Mouse (Mus musculus): ENCODE results near the gene Celf5. TPM values are rescaled to one million over a fixed set of nuclear protein-coding genes. Genes with fewer than 3 reads are reported as not detected.

Gene Celf5
- polyA plus RNA-seq, 1 experiment, result 0.05 TPM

DNA sequence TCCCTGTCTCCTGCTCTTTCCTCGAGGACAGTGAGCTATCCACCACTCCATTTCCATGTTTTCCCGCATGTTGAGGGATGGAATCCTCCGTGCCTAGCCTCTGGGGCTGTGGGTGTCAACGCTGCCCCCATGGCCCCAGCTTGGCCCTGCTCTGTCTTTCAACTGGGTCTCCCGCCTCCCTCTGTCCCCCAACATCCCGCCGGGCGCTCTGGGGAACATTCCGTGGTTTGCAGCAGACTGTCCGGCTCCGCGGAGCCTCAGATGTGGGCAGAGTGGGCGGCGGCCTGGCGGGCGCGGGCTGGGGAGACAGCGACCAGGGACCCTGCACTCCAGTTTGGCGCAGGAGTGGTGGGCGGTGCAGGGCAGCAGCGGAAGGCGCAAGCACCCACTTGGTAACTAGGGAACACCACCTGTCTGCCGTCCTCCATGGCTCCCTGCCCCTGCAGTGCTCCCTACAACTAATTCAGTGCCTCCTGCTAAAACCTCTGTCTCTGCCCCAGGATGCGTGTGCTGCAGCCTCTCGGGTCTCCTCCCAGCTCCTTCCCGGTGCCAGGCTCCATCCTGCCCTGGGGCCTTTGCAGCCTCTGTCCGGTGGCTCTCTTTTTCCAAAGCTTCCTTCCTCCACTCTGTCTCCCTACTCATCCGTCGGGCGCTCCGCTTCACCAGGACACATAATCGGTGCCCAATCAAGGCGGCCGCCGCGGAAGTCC is 30.1 kb downstream of the Celf5 start:
- TF ChIP-seq GATA1 (IDR thresholded peaks at IDR 0.05; ENCODE audit: low read length), result no peak

DNA sequence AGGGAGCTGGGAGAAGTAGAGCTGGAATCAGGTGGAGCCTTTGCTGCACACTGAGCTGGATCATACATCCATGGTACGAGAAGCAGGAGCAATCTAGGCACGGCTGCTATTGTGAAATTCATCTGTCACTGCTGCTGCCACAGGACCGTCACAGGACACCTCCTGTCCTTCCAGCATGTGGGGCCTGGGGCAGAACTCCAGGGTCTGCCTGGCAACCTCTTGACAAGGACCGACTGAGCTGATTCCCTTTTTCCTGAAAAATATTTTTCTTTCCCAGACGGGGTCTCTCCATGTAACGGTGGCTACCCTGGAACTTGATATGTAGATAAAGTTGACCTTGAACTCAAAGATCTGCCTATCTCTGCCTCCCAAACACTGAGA is 31.2 kb downstream of the Celf5 start:
- TF ChIP-seq GATA1 (IDR thresholded peaks at IDR 0.05; ENCODE audit: low read length), result no peak

DNA sequence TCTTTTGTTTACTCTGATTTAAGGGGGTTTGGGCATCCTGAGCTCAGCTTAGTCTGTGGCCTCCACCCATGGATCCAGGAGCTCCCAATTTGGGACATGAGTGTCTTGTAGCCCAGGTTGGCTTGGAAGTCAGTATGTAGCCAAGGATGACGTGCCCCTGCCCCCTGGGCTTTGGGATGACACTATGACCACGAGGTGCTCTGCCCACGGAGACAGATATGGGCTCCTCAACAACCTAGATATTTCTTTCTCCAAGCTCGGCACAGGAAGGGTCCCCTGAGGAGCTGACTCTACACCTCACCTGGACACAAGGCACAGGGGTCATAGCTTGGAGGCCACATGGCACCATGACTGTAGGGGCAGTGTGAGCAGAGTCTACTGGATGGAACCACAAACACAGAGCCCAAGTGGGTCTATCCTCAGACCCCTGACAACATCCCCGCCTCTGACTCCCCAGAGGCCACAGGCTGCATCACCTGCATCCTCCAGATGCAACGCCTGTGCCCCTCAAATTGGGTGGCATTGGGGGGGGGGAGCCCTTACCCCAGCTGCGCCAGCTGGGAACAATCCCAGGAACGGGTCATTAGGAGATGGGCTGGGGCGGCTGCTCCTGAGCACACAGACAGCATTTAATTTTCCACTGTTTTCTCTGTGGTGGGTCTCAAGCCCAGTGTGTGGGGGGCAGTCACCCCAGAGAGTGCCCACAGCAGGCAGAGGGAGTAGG is 31.7 kb downstream of the Celf5 start:
- no peak for TF ChIP-seq GATA1 (IDR thresholded peaks at IDR 0.05; ENCODE audit: low read length)

DNA sequence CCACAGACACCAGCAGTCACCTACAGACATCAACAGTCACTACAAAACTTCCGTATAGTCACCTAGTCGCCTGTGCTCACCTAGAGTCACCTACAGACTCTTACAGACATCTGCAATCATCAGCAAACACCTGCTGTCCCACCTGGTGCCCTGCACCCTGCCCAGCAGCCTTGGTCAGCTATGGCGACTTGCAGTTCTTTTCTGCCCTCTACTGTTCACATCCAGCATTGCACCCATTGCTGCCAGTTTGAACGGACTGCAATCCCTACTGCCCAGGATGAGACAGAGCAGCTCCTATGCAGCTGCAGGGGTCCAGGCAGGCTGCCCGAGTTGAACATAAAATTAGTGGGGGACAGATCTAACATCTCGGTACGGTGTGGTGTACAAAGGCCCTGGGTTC is 32.4 kb downstream of the Celf5 start:
- no peak for TF ChIP-seq GATA1 (IDR thresholded peaks at IDR 0.05; ENCODE audit: low read length)

DNA sequence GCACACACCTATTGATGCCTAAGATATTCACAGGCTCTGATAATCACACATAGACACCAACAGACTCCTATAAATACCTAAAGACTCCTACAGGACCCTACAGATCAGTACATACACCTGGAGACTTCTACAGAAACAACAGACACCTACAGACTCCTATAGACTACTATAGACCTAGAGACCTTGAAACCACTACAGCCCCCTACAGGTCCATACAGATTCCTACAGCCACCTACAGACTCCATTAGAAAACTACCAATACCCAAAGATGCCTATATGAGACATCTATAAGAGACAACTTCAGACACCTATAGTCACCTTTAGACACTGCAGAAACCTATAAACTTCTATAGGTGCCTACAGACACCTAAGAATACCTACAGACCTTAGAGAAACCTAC is 41.5 kb downstream of the Celf5 start:
- no peak for TF ChIP-seq GATA1 (IDR thresholded peaks at IDR 0.05; ENCODE audit: low read length)

DNA sequence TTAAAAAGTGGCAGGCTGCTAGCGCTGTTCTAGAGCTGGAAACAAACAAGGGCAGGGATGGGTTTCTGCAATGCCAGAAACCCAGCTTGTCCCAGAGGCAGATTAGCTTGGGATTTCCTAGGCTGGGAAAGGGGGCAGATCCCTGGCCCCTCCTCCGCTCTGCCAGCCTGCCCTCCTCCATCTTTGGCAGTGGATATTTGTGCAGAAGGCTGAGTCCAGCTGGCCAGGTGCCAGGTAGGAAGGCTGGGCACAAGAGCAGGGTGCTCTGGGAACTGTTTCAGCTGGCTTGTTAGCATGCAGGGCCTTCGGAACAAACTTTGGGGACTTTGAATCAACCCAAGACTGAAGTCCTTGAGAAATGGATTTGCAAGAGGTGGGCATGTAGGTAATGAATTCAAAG is 47.1 kb downstream of the Celf5 start:
- TF ChIP-seq GATA1 (IDR thresholded peaks at IDR 0.05; ENCODE audit: low read length), result no peak

DNA sequence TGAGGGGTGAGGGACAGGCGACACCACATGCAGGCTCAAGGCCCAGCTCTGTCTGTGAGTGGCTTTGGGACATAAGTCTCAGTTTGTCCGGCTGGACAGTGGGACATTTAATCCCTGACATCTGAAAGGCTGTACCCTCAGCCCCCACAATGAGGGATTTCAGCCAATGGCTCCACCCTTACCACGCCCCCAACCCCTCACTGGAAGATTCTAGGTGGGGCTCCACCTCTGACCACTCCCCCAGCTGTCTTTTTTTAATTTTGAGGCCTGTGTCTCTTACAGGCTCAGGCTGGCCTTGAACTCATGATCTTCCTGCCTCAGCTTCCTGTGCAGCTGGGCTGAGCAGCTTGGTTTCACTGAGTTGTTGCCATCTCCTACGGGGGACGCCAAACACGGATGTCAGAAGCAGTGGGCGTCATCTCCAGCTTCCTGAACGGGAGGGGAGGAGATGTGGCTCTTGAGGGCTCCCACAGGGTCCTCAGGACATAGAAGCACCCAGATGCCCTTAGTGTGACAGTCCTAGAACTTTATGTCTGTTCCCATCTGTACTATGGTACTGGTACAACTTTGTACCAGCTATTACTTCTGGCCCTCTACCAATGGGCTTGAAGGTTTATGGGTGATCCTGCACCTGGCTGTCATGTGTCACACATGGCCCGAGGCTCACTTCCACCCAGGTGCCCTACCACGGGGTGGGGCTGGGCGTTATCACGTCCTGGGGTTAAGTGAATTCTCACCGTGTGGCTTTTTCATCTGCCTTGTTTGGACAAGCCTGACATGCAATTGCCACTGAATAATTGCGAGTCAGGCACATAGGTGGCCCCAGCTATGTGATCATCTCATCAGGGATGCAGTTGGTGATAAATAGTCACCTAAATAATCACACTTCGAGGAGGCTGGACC is 47.9 kb downstream of the Celf5 start:
- no peak for TF ChIP-seq GATA1 (IDR thresholded peaks at IDR 0.05; ENCODE audit: low read length)

DNA sequence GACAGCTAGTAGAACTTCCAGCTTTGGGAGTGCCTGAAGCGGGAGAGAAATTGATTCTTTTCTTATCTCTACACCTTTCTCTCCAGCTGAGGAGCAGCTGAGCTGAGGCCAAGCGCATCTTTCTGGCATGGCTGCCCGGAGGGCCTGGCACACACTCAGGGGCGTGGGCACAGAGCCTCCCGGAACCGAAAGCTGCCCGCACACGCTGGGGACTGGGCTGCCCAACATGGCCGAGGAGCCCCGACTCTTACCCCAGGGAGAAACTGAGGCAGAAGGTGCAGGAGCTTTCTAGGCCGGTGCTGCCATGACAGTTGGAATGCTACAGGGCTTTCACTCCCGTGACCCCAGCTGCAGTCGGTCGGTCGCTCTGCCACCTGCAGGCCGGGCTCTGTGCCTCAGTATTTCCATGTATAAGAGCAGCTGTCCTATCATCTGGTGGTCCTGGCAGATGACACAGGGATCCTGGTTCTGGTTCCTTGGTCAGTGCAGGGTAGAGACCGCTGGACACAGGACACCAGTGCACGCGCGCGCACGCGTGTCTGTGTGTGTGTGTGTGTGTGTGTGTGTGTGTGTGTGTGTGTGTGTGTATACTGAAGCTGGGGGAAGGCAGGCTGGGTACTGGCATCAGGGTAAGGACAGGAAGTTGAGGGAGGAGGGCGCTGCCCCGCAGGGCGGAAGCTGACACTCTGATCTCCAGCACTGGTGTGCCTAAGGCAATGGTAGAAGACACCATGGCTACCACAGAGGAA is 48.8 kb downstream of the Celf5 start:
- no peak for TF ChIP-seq GATA1 (IDR thresholded peaks at IDR 0.05; ENCODE audit: low read length)

DNA sequence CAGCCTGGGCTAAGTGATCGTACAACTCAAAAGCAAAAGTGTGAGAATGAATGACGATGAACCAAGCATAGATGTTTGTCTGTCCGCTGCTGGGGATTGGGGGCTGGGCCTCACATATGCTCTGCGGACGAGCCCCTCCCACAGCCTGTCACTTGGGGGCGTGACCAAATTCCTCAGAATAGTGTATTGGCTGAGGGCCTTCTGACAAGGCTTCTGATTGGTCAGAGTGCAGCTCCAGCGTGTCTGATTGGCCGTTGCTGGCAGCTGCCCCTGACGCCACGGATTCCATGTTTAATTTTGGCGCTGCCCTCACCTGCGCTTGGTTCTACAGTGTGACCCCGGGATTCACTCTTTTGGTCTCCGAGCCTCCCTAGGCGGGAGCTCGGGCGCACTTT is 49.6 kb downstream of the Celf5 start:
- TF ChIP-seq GATA1 (IDR thresholded peaks at IDR 0.05; ENCODE audit: low read length), result no peak

DNA sequence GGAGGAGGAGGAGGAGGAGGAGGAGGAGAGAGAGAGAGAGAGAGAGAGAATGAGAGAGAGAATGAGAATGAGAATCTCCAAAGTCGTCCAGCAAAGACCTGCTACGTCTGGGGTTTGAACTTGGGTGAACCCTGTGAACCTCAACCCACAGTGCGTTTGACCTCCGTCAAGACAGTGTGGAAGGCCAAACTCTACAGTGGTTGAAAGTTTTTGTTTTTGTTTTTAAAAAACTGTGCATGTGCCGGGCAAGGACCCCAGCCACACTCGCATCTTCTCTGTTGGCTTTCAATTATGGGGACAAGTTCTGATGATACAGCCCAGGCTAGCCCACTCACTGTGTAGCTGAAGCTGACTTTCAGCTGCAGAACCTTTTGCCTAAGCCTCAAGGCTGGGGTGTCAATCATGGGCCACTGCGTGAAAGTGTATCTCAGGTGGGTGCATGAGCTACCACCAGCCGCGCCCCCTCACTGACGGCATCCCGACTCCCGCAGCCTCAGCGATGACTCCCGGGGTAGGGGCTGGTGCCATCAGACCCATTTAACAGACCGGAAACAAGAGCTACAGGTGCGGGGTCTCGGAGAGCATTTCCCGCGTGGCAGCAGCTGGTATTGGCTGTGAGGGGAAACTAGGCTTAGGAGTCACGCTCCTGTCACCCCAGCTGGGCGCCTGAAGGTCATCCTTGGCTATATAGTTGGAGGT is 50.2 kb downstream of the Celf5 start:
- TF ChIP-seq GATA1 (IDR thresholded peaks at IDR 0.05; ENCODE audit: low read length), result no peak

DNA sequence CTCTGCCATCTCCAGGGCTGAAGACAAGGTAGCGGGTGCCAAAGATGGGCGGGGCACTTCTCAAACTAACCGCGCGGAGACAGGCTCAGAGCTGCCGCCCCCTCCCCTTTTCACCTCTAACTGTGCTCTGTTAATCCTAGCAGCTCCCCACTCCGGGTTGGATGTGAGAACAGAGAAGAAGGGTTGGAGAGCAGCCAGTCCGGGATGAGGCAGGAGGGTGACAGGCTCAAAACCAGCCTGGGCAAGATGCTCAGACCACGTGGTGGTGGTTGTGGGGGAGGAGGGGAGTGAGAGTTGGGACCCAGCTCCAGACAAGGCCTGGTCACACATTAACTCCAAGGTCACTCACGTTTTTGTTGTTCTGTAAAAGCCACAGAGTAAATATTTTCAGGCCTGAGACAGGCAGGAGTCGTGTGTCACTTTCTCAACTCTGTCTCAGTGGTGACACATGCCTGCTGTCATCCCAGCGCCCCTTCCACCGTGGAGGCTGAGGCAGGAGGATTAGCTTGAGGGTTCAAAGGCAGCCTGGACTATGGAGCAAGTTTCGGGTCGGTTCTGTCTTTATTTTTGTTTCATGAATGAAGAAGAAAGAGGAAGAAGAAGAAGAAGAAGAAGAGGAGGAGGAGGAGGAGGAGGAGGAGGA is 50.9 kb downstream of the Celf5 start:
- TF ChIP-seq GATA1 (IDR thresholded peaks at IDR 0.05; ENCODE audit: low read length), result no peak

DNA sequence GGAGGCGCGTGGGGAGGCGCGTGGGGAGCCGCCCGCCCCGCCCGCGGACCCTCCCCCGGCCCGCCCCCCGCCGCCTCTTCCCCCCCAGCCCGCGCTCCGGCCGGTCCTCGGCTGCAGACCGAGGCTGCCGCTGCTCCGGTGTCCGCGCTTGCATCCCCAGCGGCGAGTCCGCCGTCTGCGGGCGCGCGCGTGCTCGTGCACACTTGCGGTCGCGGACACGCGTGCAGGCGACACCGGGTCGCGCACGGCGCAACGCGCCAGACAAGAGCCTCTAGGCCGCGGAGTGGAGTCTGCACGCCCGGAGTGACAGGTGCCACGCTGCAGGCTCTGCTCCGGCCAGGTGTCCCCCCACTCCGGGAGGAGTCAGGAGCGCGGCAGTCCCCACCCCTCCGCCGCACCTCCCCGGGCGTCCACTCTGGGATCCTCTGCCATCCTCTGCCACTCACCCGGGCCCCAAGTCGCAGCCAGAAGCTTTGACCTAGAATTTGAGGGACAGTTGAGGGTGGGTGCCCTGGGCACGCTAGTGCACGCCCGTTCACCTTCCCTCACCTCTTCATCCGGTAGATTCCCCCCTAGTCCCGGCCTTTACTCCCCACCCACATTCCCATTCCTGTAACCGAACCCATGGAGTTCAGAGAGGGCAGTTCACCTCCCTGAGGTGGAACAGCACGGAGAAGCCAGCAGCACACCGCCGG is 51.5 kb downstream of the Celf5 start:
- no peak for TF ChIP-seq GATA1 (IDR thresholded peaks at IDR 0.05; ENCODE audit: low read length)

DNA sequence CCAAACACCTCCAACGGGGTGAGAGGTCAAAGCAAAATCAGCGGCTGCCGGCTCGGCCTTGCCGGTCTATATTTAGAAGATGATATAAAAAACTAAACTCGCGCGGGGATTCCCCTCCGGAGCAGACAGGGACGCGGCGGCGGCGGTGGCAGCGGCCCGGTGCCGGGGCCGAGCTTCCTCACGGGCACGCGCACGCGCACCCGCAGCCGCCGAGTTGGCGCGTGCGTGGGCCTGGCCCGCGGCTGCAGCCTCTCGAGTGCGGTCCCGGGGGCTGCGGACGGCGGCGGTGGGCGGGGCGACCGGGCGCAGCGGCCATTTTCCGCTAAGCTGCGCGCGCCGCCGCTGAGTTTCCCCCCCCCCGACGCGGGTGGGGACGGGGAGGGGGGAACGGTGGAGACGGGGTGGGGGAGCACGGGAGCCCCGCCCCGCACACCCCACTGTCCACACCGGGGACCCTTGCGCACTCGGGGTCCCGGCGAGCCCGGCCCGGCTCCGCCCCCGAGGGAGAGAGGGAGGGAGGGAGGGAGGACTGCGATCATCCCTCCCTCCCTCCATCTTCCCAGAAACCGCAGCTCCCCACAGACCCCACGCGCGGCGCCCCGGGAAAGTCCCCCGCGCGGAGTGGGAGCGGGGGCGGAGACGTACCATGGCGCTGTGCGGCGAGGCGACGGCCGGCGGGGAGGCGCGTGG is 52.2 kb downstream of the Celf5 start:
- TF ChIP-seq GATA1 (IDR thresholded peaks at IDR 0.05; ENCODE audit: low read length), result no peak
